Mouse (Mus musculus) embryo, embryonic 11 days (tissue): ENCODE data around the gene Sult1a1.
A peak's percentile ranks its signal among the peaks of the same experiment; 100 is the strongest.

Experiments used
- DNase-seq: peaks from one replicate; pipeline ENCODE4 v3.0.0-alpha.2; 2015

Sult1a1 gene

GRCm38 (mm10) chr7:126655695-126656094 lies 20.5 kb downstream of the Sult1a1 start:
- DNase-seq, result no peak

- no peak for DNase-seq
These were observed 22.2 kb downstream of the Sult1a1 start for GRCm38 (mm10) chr7:126653991-126654390.

GRCm38 (mm10) chr7:126650852-126651251 lies 25.4 kb downstream of the Sult1a1 start:
- no peak for DNase-seq

GRCm38 (mm10) chr7:126649231-126650051 lies 26.8 kb downstream of the Sult1a1 start, which contains the start of gene Sgf29:
Sgf29 (plus strand) TSS chr7:126649309.
- peak; percentile 96 for DNase-seq

- no peak for DNase-seq
These were observed 27.7 kb downstream of the Sult1a1 start for GRCm38 (mm10) chr7:126648486-126648885.

GRCm38 (mm10) chr7:126645708-126646107 lies 30.5 kb downstream of the Sult1a1 start:
- no peak for DNase-seq

GRCm38 (mm10) chr7:126644914-126645313 lies 31.3 kb downstream of the Sult1a1 start:
- DNase-seq, result no peak

- DNase-seq, result no peak
These were observed 31.9 kb downstream of the Sult1a1 start for GRCm38 (mm10) chr7:126644345-126644744.

- peak; percentile 52 for DNase-seq
These were observed 33.0 kb downstream of the Sult1a1 start for GRCm38 (mm10) chr7:126643244-126643617.

GRCm38 (mm10) chr7:126642545-126643243 lies 33.5 kb downstream of the Sult1a1 start:
- no peak for DNase-seq

- DNase-seq, result peak; percentile 54
These were observed 39.3 kb downstream of the Sult1a1 start for GRCm38 (mm10) chr7:126636733-126637520.

- DNase-seq, result no peak
These were observed 40.9 kb downstream of the Sult1a1 start for GRCm38 (mm10) chr7:126635375-126635774.

- DNase-seq, result no peak
These were observed 43.8 kb downstream of the Sult1a1 start for GRCm38 (mm10) chr7:126632478-126632877.

- no peak for DNase-seq
These were observed 45.3 kb downstream of the Sult1a1 start, which contains the start of gene Nupr1 for GRCm38 (mm10) chr7:126630824-126631518. Nupr1 (minus strand) TSS chr7:126630861.

- DNase-seq, result no peak
These were observed 46.3 kb downstream of the Sult1a1 start for GRCm38 (mm10) chr7:126629915-126630314.

GRCm38 (mm10) chr7:126628111-126628510 lies 48.1 kb downstream of the Sult1a1 start:
- no peak for DNase-seq

GRCm38 (mm10) chr7:126625807-126626600 lies 50.2 kb downstream of the Sult1a1 start:
- no peak for DNase-seq

- DNase-seq, result no peak
These were observed 50.9 kb downstream of the Sult1a1 start for GRCm38 (mm10) chr7:126625369-126625768.

- DNase-seq, result no peak
These were observed 51.5 kb downstream of the Sult1a1 start for GRCm38 (mm10) chr7:126624774-126625173.

GRCm38 (mm10) chr7:126623381-126623780 lies 52.9 kb downstream of the Sult1a1 start:
- no peak for DNase-seq
